23 mouse cellular contexts compared by ENCODE assay signal in the genomic region with DNA sequence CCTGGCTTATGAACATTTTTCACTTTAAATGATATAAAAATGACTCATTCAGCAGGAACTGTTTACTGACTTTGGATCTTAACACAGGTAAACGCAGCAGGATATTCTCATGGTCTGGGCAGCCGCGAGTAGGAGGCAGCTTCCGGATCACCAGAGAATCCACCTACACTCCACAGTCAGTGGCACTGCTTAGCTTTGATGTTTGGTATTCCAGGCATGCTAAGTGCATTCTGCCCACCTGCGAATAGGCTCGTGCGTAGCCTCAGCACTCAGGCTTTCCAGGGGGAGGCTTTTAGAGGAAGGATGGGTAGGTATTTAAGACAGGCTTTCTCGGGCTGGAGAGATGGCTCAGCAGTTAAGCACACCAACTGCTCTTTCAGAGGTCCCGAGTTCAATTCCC. TPM values are rescaled to one million over a fixed set of nuclear protein-coding genes. Genes with fewer than 3 reads are reported as not detected.
DNase-seq lines count a peak whose midpoint lies in the region; ATAC-seq and TF ChIP-seq lines count a peak whose summit lies in the region.
"Had no signal": no experiment of that assay in that cellular context is flagged by ENCODE, and none has a peak within 500 bp of the region (broad histone marks: within the 10 kb centered on the region; RNA-seq: fewer than 3 reads in every experiment).

No protein-coding gene starts in this region.

- DNase-seq in left cerebral cortex, adult 18-20 months (ENCODE audit: low spot score in 2 of 2) = peak; percentile 20 to 29
- no peak for DNase-seq in left cerebral cortex, postnatal 10 days (ENCODE audit: extremely low spot score in 1 of 2, low spot score in 2 of 2)
- DNase-seq in brain, adult 2 months (ENCODE audit: low read depth, low spot score) = peak; percentile 73
- DNase-seq in lung, adult 2 months = peak; percentile 17
- DNase-seq in lung, postnatal 36 days = peak; percentile 46
- no peak for DNase-seq in thymus, postnatal 36 days
- DNase-seq: adrenal gland, postnatal 25 days; cerebellum, adult 9-11 months; gastrocnemius, postnatal 25 days; kidney, adult 8-10 months; kidney, postnatal 36 days; thymus, adult 18-20 months had no signal

- no peak overlapping the region for H3K4me3 ChIP-seq in lung, adult 2 months (replicated peaks; ENCODE audit: extremely low read depth, low read depth, low read length)
- H3K4me3 ChIP-seq: embryonic facial prominence, embryonic 15.5 days; heart, embryonic 12.5 days; hindbrain, embryonic 15.5 days; limb, embryonic 12.5 days; liver, embryonic 15.5 days had no signal

- no peak for TF ChIP-seq POLR2A in lung, adult 2 months (IDR thresholded peaks at IDR 0.05; ENCODE audit: borderline replicate concordance, extremely low read depth, low read depth, low read length)

- WGBS in lung, adult 2 months = 75% methylated on average over 9 of the region's 9 CpGs

- intact Hi-C loops in left cerebral cortex, postnatal 10 days (cut with DNase I) = no loop called here

- ATAC-seq in megakaryocyte progenitor cell, adult 5-6 weeks (replicated peaks; ENCODE audit: poor library complexity) = no peak
- ATAC-seq: activated CD4-positive, CD25-positive, alpha-beta regulatory T cell, adult 4 months; Patski had no signal

- TF ChIP-seq CTCF in lung, adult 2 months (IDR thresholded peaks at IDR 0.05; ENCODE audit: insufficient read depth, low read length) = no peak

- H3K4me1 ChIP-seq in lung, adult 2 months (ENCODE audit: control insufficient read depth, insufficient read depth, low read length) = no peaks in the 10 kb centered on the region
- H3K4me1 ChIP-seq: heart, embryonic 12.5 days; hindbrain, embryonic 15.5 days had no signal

RNA-seq across cellular contexts. Expression of a gene that starts 27.8 kb away (rescaled TPM):
- total RNA-seq in left cerebral cortex, adult 18-20 months (2021) = 10 to 100 TPM; 14.7 to 18.8 TPM
- 10 to 100 TPM; 12.8 to 13.4 TPM for total RNA-seq in left cerebral cortex, postnatal 10 days (2021)
- polyA plus RNA-seq in lung, adult 2 months (2012; rRNA removed) = 2.7 and 5.1 TPM in 2 replicates
- 7.2 and 11.1 TPM in 2 replicates for total RNA-seq in megakaryocyte progenitor cell, adult 5-6 weeks (2015)
- total RNA-seq in megakaryocyte progenitor cell, adult 5-6 weeks (2017) = 11.7 and 16.3 TPM in 2 replicates

RNA-seq across cellular contexts. Expression of a gene that starts 40.6 kb away (rescaled TPM):
- 10 to 100 TPM; 29.2 to 31.2 TPM for total RNA-seq in left cerebral cortex, adult 18-20 months (2021)
- 10 to 100 TPM; 23.5 to 28.2 TPM for total RNA-seq in left cerebral cortex, postnatal 10 days (2021)
- polyA plus RNA-seq in lung, adult 2 months (2012; rRNA removed) = 35.2 and 50.0 TPM in 2 replicates
- total RNA-seq in megakaryocyte progenitor cell, adult 5-6 weeks (2015) = 36.1 and 39.2 TPM in 2 replicates
- 85.3 and 91.2 TPM in 2 replicates for total RNA-seq in megakaryocyte progenitor cell, adult 5-6 weeks (2017)

RNA-seq across cellular contexts. Expression of a gene that starts 45.1 kb away (rescaled TPM):
- under 1 TPM in 1 of 2 experiments, not detected in 1; 0.12 TPM for total RNA-seq in left cerebral cortex, adult 18-20 months (2021)
- under 1 TPM in 1 of 2 experiments, not detected in 1; 0.28 TPM for total RNA-seq in left cerebral cortex, postnatal 10 days (2021)
- polyA plus RNA-seq in lung, adult 2 months (2012; rRNA removed) = 0.09 TPM in 1 of 2 replicates, not detected in the other
- 0.10 TPM in 1 of 2 replicates, not detected in the other for total RNA-seq in megakaryocyte progenitor cell, adult 5-6 weeks (2015)
- 0.14 TPM in 1 of 2 replicates, not detected in the other for total RNA-seq in megakaryocyte progenitor cell, adult 5-6 weeks (2017)
- total RNA-seq: adrenal gland, postnatal 25 days; heart, postnatal 25 days had no signal
- polyA plus RNA-seq: activated CD4-positive, CD25-positive, alpha-beta regulatory T cell, adult 4 months; forebrain, embryonic 11.5 days; heart, embryonic 12.5 days; hindbrain, embryonic 15.5 days; Patski; small intestine, adult 2 months had no signal

Comparison
In these comparisons a context has a peak if more than half of its experiments do, and no peak if none do; other contexts are left out.
1. DNase-seq: peak in left cerebral cortex, adult 18-20 months (2 of 2), brain, adult 2 months (single experiment), lung, adult 2 months (single experiment) and lung, postnatal 36 days (single experiment); none in left cerebral cortex, postnatal 10 days (0 of 2) and thymus, postnatal 36 days (0 of 2).